Mouse (Mus musculus): ENCODE measurements around the gene Cmtm4. TPM values are rescaled to one million over a fixed set of nuclear protein-coding genes. Genes with fewer than 3 reads are reported as not detected.

The Cmtm4 gene
- total and polyA plus RNA-seq, 2 experiments = 9.8 to 10.0 TPM

DNA sequence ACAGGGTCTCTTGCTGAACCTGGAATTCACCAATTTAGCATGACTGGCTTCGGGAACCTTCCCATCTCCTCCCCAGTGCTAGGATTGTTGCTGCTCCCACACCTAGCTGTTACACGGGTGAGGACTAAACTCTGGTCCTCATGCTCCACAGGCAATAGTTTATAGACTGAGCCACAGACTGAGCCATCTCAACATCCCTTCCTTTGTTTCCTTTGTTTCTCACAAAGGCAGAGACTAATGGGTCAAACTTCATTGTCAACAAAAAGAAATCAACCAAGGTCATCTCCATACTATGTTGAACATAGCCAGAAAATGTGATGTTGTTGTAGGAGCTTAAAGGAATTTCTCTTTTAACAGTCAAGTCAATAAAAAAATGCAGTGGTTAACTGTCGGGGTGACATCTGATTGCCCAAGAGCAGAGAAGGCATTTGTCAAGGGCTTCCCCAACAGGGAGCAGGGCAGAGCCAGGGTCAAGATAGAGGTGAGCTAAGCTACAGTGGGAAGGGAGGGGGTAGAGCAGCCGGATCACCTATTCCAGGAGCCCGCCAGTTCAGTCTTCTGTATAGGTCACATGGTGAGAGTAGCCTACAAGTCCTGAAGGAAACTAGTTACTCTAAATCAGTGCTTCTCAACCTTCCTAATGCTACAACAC, 37.7 kb upstream of the Cmtm4 start:
- Histone ChIP-seq H3K36me3 (ENCODE audit: control insufficient read depth, insufficient read depth, low read length) (peaks cover 47% of the 10 kb centered on the region), H3K27me3 (ENCODE audit: control insufficient read depth, insufficient read depth, low read length) (no peaks in the 10 kb centered on the region), H3K4me1 (ENCODE audit: control insufficient read depth, insufficient read depth, low read length) (0 out of 2 replicates have a peak, but pooled peaks cover 4% of the 10 kb centered on the region), H3K27ac (replicated peaks; ENCODE audit: insufficient read depth, low read depth, low read length) (no peak overlapping the region), H3K9ac (ENCODE audit: low read depth, low read length) (no peak overlapping the region), H3K79me2 (ENCODE audit: control insufficient read depth, insufficient read depth, low read length) (peaks cover 2% of the 10 kb centered on the region; the same call in 1 of the 2 replicates), H3K4me3 (ENCODE audit: insufficient read depth, low read depth, low read length) (no peak overlapping the region)
- no peak for DNase-seq (ENCODE audit: extremely low read depth, low read depth, low spot score)
- 83% methylated on average over 5 of the region's 5 CpGs for WGBS
- TF ChIP-seq CTCF (IDR thresholded peaks at IDR 0.05; ENCODE audit: low read depth, low read length) = no peak
- TF ChIP-seq POLR2A (IDR thresholded peaks at IDR 0.05; ENCODE audit: extremely low read depth, insufficient read depth, low read length) = no peak

DNA sequence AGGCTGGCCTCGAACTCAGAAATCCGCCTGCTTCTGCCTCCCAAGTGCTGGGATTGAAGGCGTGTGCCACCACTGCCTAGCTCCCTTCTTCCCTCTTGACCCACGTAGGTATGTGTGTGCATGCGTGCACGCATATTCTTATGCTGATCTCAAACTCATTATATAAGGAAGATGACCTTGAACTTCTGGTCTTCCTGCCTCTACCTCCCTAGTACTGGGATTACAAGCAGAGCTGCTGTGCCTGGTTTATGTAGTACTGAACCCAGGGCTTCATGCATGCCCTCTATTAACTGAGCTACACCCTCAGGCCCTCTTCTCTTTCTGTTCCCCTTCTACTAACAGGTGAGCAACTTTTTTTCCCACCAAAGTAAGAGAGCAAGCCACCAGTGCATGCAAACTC, 37.0 kb upstream of the Cmtm4 start:
- Histone ChIP-seq H3K79me2 (ENCODE audit: control insufficient read depth, insufficient read depth, low read length) (peaks cover 2% of the 10 kb centered on the region; the same call in 1 of the 2 replicates), H3K36me3 (ENCODE audit: control insufficient read depth, insufficient read depth, low read length) (peaks cover 53% of the 10 kb centered on the region), H3K27ac (replicated peaks; ENCODE audit: insufficient read depth, low read depth, low read length) (no peak overlapping the region), H3K9ac (ENCODE audit: low read depth, low read length) (no peak overlapping the region), H3K4me1 (ENCODE audit: control insufficient read depth, insufficient read depth, low read length) (0 out of 2 replicates have a peak, but pooled peaks cover 4% of the 10 kb centered on the region), H3K27me3 (ENCODE audit: control insufficient read depth, insufficient read depth, low read length) (no peaks in the 10 kb centered on the region), H3K4me3 (ENCODE audit: insufficient read depth, low read depth, low read length) (no peak overlapping the region)
- WGBS = 97% methylated on average over 6 of the region's 6 CpGs
- TF ChIP-seq POLR2A (IDR thresholded peaks at IDR 0.05; ENCODE audit: extremely low read depth, insufficient read depth, low read length) = no peak
- no peak for TF ChIP-seq CTCF (IDR thresholded peaks at IDR 0.05; ENCODE audit: low read depth, low read length)
- DNase-seq (ENCODE audit: extremely low read depth, low read depth, low spot score) = no peak

DNA sequence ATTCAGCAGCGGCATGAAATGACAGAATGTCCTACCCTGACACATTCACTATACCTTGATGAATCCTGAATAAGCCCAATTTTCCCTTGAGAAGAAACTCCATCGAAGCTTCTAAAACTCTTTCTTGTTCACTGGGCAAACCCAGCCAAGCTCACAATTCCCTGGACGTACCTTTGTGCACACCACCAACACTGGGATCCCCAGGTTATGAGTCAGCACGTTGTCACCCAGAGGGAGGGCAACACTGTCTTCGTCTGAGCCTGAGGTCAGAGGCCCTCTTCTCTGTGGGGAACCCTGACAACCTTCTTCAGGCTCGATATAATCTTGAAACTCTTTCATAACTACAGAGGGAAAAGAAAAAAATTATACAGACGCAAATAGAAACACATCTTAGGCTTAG, 34.6 kb upstream of the Cmtm4 start:
- 90% methylated on average over 7 of the region's 7 CpGs for WGBS
- TF ChIP-seq CTCF (IDR thresholded peaks at IDR 0.05; ENCODE audit: low read depth, low read length) (no peak), POLR2A (IDR thresholded peaks at IDR 0.05; ENCODE audit: extremely low read depth, insufficient read depth, low read length) (no peak)
- no peak for DNase-seq (ENCODE audit: extremely low read depth, low read depth, low spot score)
- no peak overlapping the region for H3K4me3 ChIP-seq (ENCODE audit: insufficient read depth, low read depth, low read length)
- H3K4me1 ChIP-seq (ENCODE audit: control insufficient read depth, insufficient read depth, low read length) = no peaks in the 10 kb centered on the region
- no peak overlapping the region for H3K27ac ChIP-seq (replicated peaks; ENCODE audit: insufficient read depth, low read depth, low read length)
- no peaks in the 10 kb centered on the region for H3K27me3 ChIP-seq (ENCODE audit: control insufficient read depth, insufficient read depth, low read length)
- peaks cover 2% of the 10 kb centered on the region; the same call in 1 of the 2 replicates for H3K79me2 ChIP-seq (ENCODE audit: control insufficient read depth, insufficient read depth, low read length)
- no peak overlapping the region for H3K9ac ChIP-seq (ENCODE audit: low read depth, low read length)
- peaks cover 52% of the 10 kb centered on the region for H3K36me3 ChIP-seq (ENCODE audit: control insufficient read depth, insufficient read depth, low read length)

DNA sequence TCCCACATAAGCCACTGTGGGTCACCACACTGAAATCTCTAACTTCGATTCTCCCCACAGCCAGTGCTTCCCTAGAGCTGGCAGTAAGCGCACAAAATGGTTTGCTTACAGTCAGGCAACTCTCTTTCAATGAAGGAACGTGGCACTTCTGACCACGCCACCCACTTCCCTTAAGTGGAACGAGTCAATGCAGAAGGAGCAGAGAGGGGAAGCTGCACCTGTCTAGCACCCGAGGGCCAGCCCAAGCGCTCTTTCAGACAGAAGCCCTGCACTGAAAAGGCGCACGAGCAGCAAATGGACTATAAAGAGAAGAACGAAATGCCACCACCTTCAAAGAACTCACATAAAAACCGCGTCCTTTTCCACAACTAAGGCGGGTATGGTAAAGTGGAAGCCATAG, 32.1 kb upstream of the Cmtm4 start:
- no peaks in the 10 kb centered on the region; the same call in 1 of the 2 replicates for H3K79me2 ChIP-seq (ENCODE audit: control insufficient read depth, insufficient read depth, low read length)
- H3K36me3 ChIP-seq (ENCODE audit: control insufficient read depth, insufficient read depth, low read length) = peaks cover 61% of the 10 kb centered on the region
- no peak overlapping the region for H3K9ac ChIP-seq (ENCODE audit: low read depth, low read length)
- no peak overlapping the region for H3K27ac ChIP-seq (replicated peaks; ENCODE audit: insufficient read depth, low read depth, low read length)
- no peak overlapping the region for H3K4me3 ChIP-seq (ENCODE audit: insufficient read depth, low read depth, low read length)
- no peak for TF ChIP-seq CTCF (IDR thresholded peaks at IDR 0.05; ENCODE audit: low read depth, low read length)
- TF ChIP-seq POLR2A (IDR thresholded peaks at IDR 0.05; ENCODE audit: extremely low read depth, insufficient read depth, low read length) = no peak
- WGBS = 91% methylated on average over 13 of the region's 13 CpGs
- no peak for DNase-seq (ENCODE audit: extremely low read depth, low read depth, low spot score)
- no peaks in the 10 kb centered on the region for H3K4me1 ChIP-seq (ENCODE audit: control insufficient read depth, insufficient read depth, low read length)
- H3K27me3 ChIP-seq (ENCODE audit: control insufficient read depth, insufficient read depth, low read length) = no peaks in the 10 kb centered on the region

DNA sequence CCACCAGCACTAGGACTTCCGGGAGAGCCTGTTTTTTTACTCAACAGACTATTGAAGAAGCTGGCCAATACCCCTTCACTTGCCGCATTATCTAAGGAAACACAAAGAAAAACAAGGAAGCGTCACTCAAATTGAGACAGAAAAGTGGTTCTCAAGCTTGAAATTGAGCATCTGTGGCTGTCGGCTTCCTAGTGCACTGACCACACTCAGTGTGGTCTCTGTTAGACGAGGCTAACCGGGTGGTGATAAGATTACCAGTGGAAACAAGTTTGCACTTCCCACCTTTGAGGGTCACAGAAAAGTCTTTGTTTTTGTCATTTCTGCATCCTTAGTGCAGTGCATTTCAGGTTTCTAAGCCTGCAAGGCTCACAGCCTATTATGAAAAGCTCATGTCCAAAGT, 26.7 kb upstream of the Cmtm4 start:
- TF ChIP-seq POLR2A (IDR thresholded peaks at IDR 0.05; ENCODE audit: extremely low read depth, insufficient read depth, low read length) (no peak), CTCF (IDR thresholded peaks at IDR 0.05; ENCODE audit: low read depth, low read length) (no peak)
- Histone ChIP-seq H3K9ac (ENCODE audit: low read depth, low read length) (no peak overlapping the region), H3K4me1 (ENCODE audit: control insufficient read depth, insufficient read depth, low read length) (no peaks in the 10 kb centered on the region; the same call in 1 of the 2 replicates), H3K4me3 (ENCODE audit: insufficient read depth, low read depth, low read length) (no peak overlapping the region), H3K79me2 (ENCODE audit: control insufficient read depth, insufficient read depth, low read length) (no peaks in the 10 kb centered on the region), H3K27ac (replicated peaks; ENCODE audit: insufficient read depth, low read depth, low read length) (no peak overlapping the region), H3K36me3 (ENCODE audit: control insufficient read depth, insufficient read depth, low read length) (peaks cover 64% of the 10 kb centered on the region), H3K27me3 (ENCODE audit: control insufficient read depth, insufficient read depth, low read length) (no peaks in the 10 kb centered on the region)
- DNase-seq (ENCODE audit: extremely low read depth, low read depth, low spot score) = no peak
- WGBS = 74% methylated on average over 6 of the region's 6 CpGs

DNA sequence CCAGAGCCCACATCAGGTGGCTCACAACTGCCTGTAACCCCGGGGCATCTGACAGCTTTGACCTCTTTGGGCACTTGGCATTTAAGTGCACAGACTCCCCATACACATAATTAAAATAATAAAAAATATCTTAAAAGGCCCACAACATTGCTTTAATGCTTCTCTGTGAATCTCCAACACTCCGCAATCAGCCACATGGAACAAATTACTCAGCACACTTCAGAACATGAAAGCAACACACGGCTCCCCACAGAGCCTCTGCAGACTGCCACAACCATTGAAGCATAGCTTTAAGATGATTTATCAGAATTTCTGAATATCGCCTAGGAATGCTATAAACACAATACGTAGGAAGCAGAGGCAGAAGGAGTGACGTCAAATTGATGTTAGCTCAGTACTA, 20.4 kb upstream of the Cmtm4 start:
- Histone ChIP-seq H3K27ac (replicated peaks; ENCODE audit: insufficient read depth, low read depth, low read length) (no peak overlapping the region), H3K36me3 (ENCODE audit: control insufficient read depth, insufficient read depth, low read length) (peaks cover 24% of the 10 kb centered on the region), H3K4me1 (ENCODE audit: control insufficient read depth, insufficient read depth, low read length) (no peaks in the 10 kb centered on the region), H3K4me3 (ENCODE audit: insufficient read depth, low read depth, low read length) (no peak overlapping the region), H3K9ac (ENCODE audit: low read depth, low read length) (no peak overlapping the region), H3K79me2 (ENCODE audit: control insufficient read depth, insufficient read depth, low read length) (no peaks in the 10 kb centered on the region), H3K27me3 (ENCODE audit: control insufficient read depth, insufficient read depth, low read length) (no peaks in the 10 kb centered on the region)
- DNase-seq (ENCODE audit: extremely low read depth, low read depth, low spot score) = no peak
- 93% methylated on average over 6 of the region's 6 CpGs for WGBS
- TF ChIP-seq CTCF (IDR thresholded peaks at IDR 0.05; ENCODE audit: low read depth, low read length) (no peak), POLR2A (IDR thresholded peaks at IDR 0.05; ENCODE audit: extremely low read depth, insufficient read depth, low read length) (no peak)
